Mouse (Mus musculus): Measurements from ENCODE around the gene Sorcs1.

Gene Sorcs1

GRCm38 (mm10) chr19:50134656-50135055, 543.8 kb downstream of the Sorcs1 start:
- TF ChIP-seq GATA4 (IDR thresholded peaks at IDR 0.05; ENCODE audit: insufficient replicate concordance, low read length) = no peak

GRCm38 (mm10) chr19:50105842-50106585, 572.4 kb downstream of the Sorcs1 start:
- no peak for TF ChIP-seq GATA4 (IDR thresholded peaks at IDR 0.05; ENCODE audit: insufficient replicate concordance, low read length)
